Mouse (Mus musculus) c-Kit-positive CD71-negative TER-119-negative erythroid progenitor cells, embryonic 14.5 days (primary cell): ENCODE data around the gene Tulp3.

ENCODE experiments used
- DNase-seq: peaks from one replicate; pipeline ENCODE4 v3.0.0-alpha.2; 2013; ENCODE audit warnings: low read depth

Tulp3 gene

DNA sequence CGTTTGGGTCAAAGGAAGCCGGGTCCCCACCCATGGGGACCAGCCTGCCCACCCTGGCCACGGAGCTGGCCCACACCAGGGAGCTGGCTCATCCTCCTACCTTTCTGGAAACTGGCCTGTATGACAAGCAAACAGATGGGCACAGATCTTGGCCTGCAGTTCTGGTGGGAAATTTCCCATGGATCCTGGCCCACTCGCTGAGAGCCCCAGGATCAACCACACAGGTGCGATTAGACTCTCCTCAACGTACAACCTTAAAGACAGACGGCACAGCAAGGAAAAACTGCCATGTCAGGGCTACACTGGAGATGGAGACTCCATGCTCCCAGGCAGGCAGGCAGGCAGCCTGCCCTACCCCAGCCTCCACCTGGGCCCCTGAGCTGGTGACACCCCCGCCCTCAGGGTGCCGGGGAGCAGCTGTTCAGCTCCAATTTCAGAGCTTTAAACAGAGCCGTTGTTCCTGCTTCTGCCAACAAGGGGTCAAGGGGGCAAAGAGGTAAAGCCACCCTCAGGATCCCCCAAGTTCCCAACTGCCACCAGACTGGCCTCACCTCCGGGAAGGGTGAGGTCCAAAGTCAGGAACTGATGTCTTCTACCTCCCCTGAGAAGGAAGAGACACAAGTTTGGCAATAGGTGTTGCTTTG lies 58.8 kb downstream of the Tulp3 start:
- DNase-seq = no peak

DNA sequence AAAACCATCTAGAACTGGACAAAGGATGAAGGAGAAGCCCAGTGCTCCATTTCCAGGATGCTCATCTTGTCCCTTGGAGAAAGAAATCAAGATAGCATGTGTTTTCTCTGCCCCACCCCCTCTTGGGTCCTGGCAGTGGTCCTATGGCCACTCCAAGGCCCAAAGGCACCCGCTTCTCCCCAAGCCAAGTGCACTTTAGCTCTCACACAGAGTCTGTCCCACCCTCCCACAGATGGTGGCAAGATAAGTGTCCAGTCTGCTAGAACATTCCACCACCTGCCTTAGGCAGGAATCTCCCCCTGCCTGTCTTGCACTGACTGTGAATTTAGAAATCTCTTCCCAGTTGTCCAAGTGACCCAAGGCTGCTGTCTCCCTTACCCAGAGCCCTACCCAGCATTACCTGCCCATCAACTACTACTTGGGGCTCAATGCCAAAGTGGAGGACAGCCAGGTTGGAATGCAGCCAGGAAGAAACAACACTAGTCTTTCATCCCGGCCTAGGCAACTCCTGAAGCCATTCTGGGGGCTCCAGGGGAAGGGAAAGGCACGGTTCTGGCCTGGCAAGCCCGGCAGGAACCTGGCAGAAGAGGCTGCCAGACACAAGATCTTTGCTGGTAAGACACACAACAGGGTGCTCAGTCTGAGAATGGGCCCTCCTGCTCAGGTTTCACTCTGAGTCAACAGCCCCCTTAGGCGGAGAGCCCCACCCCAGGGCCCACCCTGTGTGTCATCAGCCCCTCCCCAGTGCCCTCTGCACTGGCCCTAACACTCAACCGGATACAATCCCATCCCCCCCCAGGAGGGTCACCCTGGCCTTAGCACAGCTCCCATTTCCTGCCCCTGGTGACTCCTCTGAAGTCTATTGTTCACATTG lies 59.5 kb downstream of the Tulp3 start:
- no peak for DNase-seq

DNA sequence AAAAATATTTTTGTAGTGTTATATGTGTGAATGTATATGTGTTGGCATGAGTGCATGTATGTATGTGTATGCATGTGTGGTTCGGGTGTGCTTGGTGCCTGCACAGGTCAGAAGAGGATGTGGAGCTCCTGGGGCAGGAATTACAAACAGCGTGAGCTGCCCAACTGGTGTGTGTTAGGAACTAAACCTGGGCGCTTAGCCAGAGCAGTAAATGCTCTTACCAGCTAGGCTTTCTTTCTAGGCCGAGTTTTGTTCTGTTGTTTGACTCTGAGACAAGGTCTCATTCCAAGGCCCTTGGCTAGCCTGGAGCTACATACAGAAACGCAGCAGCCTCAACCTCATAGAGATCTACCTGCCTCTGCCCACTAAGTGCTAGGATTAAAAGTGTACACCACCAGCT lies 64.4 kb downstream of the Tulp3 start:
- DNase-seq = no peak

DNA sequence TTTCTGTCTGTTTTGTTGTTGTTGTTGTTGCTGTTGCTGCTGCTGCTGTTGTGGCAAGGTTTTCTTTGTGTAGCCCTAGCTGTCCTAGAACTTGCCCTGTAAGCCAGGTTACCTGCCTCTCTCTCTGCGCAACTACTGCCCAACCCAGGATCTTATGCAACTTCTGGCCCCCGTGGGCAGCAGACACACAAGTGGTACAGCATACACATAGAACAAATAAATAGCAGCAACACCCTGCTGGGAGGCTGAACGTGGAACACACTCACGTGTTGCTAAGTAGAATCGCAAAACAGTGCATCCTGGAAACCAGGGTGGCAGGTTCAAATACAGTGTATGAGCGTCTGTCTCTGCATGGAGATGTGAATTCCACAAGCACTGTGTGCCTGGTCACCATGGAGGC lies 67.0 kb downstream of the Tulp3 start:
- DNase-seq = no peak

DNA sequence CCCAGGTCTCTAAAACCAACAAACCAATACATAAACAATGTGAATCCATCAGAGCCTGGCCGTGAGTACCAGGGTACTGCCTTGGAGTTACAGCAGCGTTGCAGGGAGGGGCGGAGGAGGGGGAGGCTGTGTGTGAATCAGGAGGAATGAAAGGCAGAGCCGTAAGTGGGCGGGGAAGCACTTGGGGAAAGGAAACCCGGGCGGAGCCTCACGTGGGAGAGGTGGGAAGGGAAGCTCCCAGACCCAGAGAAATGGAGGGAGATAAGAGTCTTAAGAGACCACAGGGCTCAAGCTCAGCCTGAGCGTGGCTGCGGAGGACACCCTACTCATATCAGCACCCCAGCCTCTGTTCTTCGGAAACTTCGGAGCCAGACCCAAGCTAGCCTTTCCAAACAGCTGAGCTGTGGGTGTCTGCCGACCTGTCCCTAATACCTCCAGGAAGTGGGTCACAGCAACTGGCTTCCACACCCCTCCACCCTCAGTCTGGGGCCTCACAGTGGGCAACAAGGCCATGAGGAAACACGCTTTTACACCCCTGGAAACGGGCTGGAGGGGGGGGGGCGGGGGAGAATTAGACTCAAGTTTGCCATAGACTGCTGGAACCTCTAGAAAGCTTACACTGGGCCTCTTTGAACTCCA lies 69.7 kb downstream of the Tulp3 start:
- peak; percentile 20 for DNase-seq

DNA sequence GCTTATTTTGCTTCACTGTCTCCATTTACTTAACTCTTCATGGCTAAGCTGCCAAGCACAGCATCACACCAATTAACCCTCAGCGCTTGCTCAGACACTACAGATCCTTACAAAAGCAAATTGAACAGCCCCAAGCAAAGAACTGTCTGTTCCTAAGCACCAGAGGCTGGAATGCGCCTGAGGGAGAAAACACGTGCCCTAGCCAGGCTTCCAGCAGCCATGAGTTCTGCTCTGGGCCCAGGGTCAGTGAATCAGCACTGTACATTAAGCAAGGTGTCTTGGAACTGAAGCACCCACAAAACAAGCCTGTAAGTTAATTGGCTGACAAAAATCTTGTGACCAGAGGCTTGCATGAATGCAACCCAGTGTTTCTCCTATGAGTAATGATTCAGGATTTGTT lies 73.5 kb downstream of the Tulp3 start:
- DNase-seq = no peak

DNA sequence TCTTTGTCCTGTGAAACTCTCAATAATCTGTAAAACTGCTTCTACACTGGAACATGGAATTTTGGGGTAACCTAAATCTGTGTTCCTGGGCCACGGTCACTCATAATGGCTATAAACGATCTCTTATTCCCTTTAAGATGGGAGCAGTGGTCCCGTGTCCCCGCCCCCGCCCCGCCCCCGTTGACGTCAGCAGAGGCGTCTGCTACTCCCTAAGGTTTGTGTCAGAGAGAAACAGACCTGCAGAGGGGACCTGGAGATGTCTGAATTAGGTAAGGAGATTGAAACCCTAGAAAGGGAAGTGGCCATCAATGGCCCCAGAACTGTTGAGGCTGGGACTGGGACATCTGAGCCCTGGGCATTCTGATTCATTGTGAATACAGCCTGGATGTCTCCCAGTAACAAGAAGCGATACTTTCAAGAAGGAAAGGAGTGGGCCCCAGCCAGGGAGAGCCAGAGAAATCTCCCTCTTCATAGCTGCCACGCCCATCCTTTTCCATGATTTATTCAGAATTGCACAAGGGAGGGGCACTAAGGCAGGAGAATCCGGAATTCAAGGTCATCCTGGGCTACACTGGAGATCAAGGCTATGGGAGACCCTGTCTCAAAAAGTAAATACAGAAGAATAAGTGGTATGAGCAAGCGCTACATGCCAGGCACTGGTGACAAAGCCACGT lies 75.0 kb downstream of the Tulp3 start:
- no peak for DNase-seq

DNA sequence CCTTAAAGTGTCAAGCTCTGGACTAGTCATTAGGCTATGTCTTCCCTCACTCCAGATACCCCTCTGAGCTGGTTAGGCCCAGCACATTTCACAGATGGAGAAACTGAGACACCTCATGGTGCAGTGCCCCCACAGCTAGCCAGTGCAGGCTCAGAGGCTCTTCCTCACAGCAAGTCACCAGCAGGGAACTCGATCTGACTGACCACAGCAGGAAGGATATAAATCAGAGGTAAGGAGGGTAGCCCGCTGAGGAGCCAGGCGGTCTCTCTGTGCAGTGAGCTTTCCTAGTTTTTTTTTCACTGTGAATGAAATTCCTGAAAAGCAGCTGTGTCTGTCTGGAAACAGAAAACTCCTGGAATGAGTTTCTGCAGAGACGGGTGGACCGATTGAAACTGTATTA lies 76.0 kb downstream of the Tulp3 start:
- DNase-seq = no peak

DNA sequence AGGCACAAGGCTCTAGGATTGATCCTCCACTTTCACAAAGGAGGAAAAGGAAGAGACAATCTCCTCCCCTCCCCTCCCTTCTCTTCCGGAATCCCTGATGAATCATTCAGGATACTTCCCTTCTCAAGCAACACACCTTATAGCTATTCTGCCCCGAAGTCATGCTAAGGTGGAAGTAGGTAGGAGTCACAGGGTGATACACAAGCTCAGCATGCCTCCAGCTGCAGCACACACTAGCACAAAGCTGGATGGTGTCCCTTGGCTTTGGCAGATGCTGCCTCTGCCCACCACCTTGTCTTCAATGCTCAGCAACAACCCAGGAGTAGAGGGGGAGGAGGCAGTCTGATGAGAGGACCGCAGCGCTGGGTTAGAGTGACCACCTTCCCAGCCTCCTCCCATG lies 76.6 kb downstream of the Tulp3 start:
- DNase-seq = no peak

DNA sequence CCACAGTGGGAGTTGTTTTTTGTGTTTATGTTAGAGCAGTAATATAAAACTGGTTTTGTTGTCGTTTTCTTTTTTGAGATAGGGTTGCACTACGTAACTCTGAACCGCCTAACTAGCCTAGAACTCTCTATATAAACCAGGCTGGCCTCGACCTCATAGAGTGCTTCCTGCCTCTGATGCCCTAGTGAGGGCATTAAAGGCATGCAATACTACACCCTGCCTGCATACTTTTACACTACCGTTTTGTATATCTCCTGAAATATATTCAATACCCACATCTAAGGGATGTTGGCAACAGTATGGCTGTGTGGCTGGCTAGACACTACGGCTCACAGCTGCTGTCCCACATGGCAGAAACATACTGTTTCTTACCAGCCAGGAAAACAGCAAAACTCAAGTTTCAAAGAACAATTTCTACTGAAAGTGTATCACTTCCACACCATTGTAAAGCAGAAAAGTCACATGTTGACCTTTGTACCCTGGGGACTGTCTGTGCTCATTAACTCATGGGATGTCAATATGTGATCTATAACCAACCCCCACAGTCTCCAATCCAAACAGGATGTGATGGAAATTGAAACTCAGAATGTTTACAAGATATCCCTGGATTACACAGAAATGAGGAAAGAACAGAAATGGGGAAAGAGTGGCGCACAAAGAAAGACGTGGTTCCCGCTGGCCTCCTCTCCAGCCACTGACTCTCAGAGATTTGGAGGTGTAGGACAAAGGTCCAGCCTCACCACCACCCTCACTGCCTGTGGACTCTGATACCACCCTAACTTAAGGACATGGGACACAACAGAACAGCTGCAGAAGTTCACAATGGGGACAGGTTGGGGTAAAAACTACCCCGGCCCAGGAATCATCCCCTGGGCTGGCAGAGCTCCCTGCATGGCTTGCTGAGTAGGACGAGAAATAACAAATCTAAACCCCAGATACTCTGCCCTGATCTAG lies 78.2 kb downstream of the Tulp3 start:
- DNase-seq = no peak

DNA sequence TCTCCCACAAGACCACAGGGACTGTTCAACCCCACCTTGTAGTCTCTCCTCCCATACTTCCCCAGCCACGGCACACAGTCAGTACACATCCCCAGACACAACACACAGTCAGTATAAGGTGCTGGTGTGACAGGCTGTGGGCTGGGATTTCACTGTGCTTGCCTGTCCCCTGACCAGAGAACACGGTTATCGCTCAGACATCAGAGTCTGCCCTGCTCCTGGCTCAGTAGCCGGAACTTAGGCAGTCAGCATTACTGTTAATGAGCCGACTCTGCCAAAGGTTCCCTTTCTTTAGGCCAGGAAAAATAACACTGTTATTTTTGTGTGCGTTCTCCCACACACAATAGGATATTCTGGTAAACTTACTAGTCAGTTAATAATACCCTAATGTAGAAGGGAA lies 79.3 kb downstream of the Tulp3 start:
- DNase-seq = no peak

DNA sequence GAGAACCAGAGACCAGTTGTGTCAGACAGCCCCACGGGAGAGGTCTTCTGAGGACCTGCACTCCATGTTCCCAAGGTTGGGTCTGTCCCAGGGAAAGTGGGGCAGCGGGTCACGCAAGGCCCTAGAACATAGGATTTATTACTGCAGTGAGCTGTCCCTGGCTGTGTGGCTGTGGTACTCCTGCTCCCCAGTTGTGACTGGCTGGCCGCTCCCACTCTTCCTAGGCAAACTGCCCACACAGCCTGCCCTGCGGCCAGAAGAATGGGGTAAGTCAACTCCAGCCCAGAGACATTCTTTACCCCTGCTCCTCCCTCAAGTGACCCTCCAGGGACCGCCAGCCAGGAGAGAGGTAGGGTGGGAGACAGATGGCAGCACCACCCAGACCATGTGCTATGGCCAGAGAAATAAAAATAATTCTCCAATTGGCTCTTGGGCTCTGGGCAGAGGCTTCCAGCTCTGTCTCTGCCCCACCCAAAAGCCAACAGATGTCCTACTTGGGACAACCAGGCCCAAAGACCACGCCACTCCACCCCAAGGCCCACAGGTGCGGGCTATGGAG lies 80.1 kb downstream of the Tulp3 start:
- no peak for DNase-seq

DNA sequence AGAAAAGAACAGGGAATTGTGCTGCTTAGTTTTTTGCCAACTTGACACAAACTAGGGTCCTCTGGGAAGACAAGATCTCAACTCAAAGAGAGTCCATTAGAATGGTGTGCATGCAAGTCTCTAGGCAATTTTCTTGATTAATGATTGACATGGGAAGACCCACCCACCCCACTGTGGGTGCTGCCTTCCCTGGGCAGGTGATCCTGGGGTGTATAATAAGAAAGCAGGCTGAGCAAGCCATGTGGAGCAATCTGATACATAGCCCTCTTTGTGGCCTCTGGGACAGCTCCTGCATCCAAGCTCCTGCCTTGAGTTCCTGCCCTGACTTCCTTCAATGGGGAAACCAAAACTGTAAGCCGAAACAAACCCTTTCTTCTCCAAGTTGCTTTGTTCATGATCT lies 82.1 kb downstream of the Tulp3 start:
- no peak for DNase-seq

DNA sequence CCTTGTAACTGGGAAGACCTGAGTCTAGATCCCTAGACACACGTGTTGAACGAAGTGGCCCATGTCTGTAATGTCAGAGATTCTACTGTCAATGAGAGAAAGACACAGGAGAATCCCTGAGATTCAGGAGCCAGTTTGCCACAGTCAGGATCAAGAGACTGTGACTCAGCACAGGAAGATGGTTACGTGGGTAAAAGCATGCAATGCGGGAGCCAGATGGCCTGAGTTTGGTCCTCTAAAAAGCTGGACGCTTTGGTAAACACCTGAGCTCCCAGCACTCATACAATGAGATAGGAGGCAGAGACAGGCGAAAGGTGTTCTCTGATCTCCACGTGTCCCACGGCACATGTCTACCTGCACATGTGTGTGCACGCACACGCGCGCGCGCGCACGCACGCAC lies 82.9 kb downstream of the Tulp3 start:
- DNase-seq = no peak
